Mouse (Mus musculus) kidney, postnatal 0 days (tissue): Measurements from ENCODE around the gene Ccdc33. TPM values are rescaled to one million over a fixed set of nuclear protein-coding genes. Genes with fewer than 3 reads are reported as not detected.

Experiments used
- ATAC-seq: fragments of 200-750 bp; cut with Nextera tagmentation; replicated peaks from 2 replicates; pipeline ENCODE4 v1.8.0; 2017; ENCODE audit warnings: low read depth, moderate number of reproducible peaks, moderate TSS enrichment, moderate library complexity; ENCODE audit not compliant: low FRiP score
- DNase-seq: peaks from one replicate; pipeline ENCODE4 v3.0.0-alpha.2; 2016; ENCODE audit warnings: low spot score
- H3K27ac ChIP-seq: fragments of 300-500 bp; sonication (generic); 2 replicates; pipeline ENCODE4 v1.5.1; 2014; ENCODE audit warnings: mild to moderate bottlenecking
- H3K27me3 ChIP-seq: fragments of 300-500 bp; sonication (generic); 2 replicates; pipeline ENCODE4 v1.6.1; 2014; ENCODE audit warnings: low read length, mixed read lengths; ENCODE audit not compliant: insufficient read depth
- H3K36me3 ChIP-seq: fragments of 300-500 bp; sonication (generic); 2 replicates; pipeline ENCODE4 v1.6.1; 2014; ENCODE audit warnings: low read length, mixed read lengths; ENCODE audit not compliant: insufficient read depth
- H3K4me1 ChIP-seq: fragments of 300-500 bp; sonication (generic); replicated peaks from 2 replicates; pipeline ENCODE4 v1.6.1; 2014; ENCODE audit warnings: antibody characterized with exemption, low read length, mixed read lengths; ENCODE audit not compliant: insufficient read depth
- H3K4me2 ChIP-seq: fragments of 300-500 bp; sonication (generic); 2 replicates; pipeline ENCODE4 v1.6.1; 2014; ENCODE audit warnings: mild to moderate bottlenecking, low read length, moderate library complexity, mixed read lengths
- H3K4me3 ChIP-seq: fragments of 300-500 bp; sonication (generic); replicated peaks from 2 replicates; pipeline ENCODE4 v1.5.1; 2014; ENCODE audit warnings: low read depth, low read length
- H3K9ac ChIP-seq: fragments of 300-500 bp; sonication (generic); 2 replicates; pipeline ENCODE4 v1.6.1; 2014; ENCODE audit warnings: low read depth, low read length
- H3K9me3 ChIP-seq: fragments of 300-500 bp; sonication (generic); replicated peaks from 2 replicates; pipeline ENCODE4 v1.6.1; 2016; ENCODE audit warnings: low read length, inconsistent platforms, mixed read lengths
- CTCF ChIP-seq: IDR thresholded peaks from 2 replicates; pipeline ENCODE4 v1.5.1; 2016; ENCODE audit warnings: antibody characterized with exemption, low read depth, mild to moderate bottlenecking, moderate library complexity
- WGBS: fragments of 180-500 bp; shearing (Covaris S2); extraction: QIAGEN DNeasy Blood & Tissue Kit; methylation state at CpG from one replicate; pipeline ENCODE4 v1.1.7; 2014; 5-methylcytosine and 5-hydroxymethylcytosine counted together
- polyA plus RNA-seq: library from polyadenylated mRNA; unstranded; fragments of >200 nt; fragmentation: Nextera tagmentation; extraction: Ambion mirVana; gene quantifications from 2 replicates; pipeline ENCODE4 v1.2.1, GENCODE M21; 2015

Ccdc33 gene
- polyA plus RNA-seq, 1 experiment from 2014 or later = 0.09 TPM

DNA sequence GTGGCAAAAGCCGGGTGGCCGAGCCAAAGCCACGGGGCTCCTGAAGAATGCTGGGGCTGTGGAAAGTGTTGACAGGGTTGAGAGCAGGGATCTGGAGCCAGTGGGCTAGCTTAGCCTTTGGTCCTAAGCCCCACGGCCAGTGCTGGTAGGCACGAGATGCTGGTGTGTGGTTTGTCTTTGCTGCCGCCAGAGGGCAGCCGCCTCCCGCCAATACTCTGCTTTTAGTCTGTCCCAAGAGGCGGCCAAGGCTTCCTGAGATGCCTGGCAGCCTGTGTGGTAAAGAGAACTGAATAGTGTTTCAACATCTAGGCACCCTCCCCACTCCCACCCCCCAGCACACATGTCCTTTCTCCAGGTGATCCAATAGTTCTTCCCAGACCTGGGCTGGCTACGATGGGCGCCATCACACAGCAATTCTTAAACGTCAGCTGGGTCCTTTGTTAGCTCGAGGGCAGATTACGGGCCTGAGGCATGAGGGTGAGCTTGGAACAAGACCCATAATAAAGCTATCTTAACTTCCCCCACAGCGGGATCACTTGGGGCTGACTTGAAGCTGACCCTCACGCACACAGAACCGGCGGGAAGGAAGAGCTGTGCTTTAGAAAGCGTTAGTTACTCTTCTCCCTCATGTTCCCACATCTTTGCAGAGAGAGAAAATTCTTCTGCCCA is 80.0 kb downstream of the Ccdc33 start:
- no peaks in the 10 kb centered on the region for H3K9me3 ChIP-seq
- no peak overlapping the region for H3K27ac ChIP-seq
- WGBS = 26% methylated on average over 19 of the region's 19 CpGs

DNA sequence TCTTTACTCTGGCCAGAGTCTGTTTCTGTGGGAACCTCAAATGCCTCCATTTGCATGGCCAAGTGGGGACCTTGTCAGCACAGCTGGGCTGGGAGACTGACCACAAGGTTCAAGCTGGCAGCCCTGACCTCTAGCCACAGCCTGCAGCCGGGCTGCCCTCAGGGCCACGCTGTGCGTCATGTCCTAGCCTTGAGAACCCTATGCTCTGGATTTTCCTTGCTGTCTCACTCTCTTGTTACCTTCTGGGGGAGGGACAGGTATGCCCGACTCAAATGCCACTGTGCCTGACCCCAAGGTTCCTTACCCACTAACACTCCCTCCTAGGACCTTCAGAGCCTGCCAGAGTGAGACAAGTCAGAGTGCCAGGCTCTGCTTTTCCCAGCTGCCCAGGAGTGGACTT is 81.7 kb downstream of the Ccdc33 start:
- DNase-seq (no peak), ATAC-seq (no peak)
- H3K9ac ChIP-seq = no peak overlapping the region
- no peaks in the 10 kb centered on the region for H3K4me1 ChIP-seq
- WGBS = 78% methylated on average over 4 of the region's 4 CpGs
- H3K27ac ChIP-seq = no peak overlapping the region
- no peaks in the 10 kb centered on the region for H3K36me3 ChIP-seq
- no peak overlapping the region for H3K4me2 ChIP-seq
- H3K4me3 ChIP-seq = no peak overlapping the region
- no peaks in the 10 kb centered on the region for H3K9me3 ChIP-seq
- no peak for TF ChIP-seq CTCF
- H3K27me3 ChIP-seq = no peaks in the 10 kb centered on the region

More for the DNA sequence above, 80.0 kb downstream of the Ccdc33 start:
- no peak overlapping the region for H3K4me2 ChIP-seq
- TF ChIP-seq CTCF = peak; percentile 93
- H3K36me3 ChIP-seq = no peaks in the 10 kb centered on the region
- peak; percentile 65 for ATAC-seq
- H3K4me3 ChIP-seq = no peak overlapping the region
- no peak overlapping the region for H3K9ac ChIP-seq
- H3K27me3 ChIP-seq = no peaks in the 10 kb centered on the region
- peak; percentile 92 for DNase-seq
- 0 out of 2 replicates have a peak, but pooled peaks cover 2% of the 10 kb centered on the region for H3K4me1 ChIP-seq

GRCm38 (mm10) chr9:58035951-58036698 is 82.5 kb downstream of the Ccdc33 start:
- Histone ChIP-seq H3K4me3 (no peak overlapping the region), H3K4me2 (no peak overlapping the region), H3K9ac (no peak overlapping the region), H3K27me3 (no peaks in the 10 kb centered on the region), H3K9me3 (no peaks in the 10 kb centered on the region), H3K27ac (no peak overlapping the region), H3K36me3 (no peaks in the 10 kb centered on the region), H3K4me1 (no peaks in the 10 kb centered on the region)
- DNase-seq = no peak
- no peak for ATAC-seq
- WGBS = 64% methylated on average over 7 of the region's 7 CpGs
- no peak for TF ChIP-seq CTCF

GRCm38 (mm10) chr9:58035519-58035918 is 83.1 kb downstream of the Ccdc33 start:
- no peak overlapping the region for H3K4me2 ChIP-seq
- no peaks in the 10 kb centered on the region for H3K27me3 ChIP-seq
- no peaks in the 10 kb centered on the region for H3K4me1 ChIP-seq
- no peak overlapping the region for H3K27ac ChIP-seq
- no peak for TF ChIP-seq CTCF
- 90% methylated on average over 2 of the region's 2 CpGs for WGBS
- no peak overlapping the region for H3K4me3 ChIP-seq
- no peaks in the 10 kb centered on the region for H3K9me3 ChIP-seq
- ATAC-seq = no peak
- H3K9ac ChIP-seq = no peak overlapping the region
- no peaks in the 10 kb centered on the region for H3K36me3 ChIP-seq
- no peak for DNase-seq

GRCm38 (mm10) chr9:58031895-58032294 is 86.7 kb downstream of the Ccdc33 start:
- no peak overlapping the region for H3K4me3 ChIP-seq
- no peaks in the 10 kb centered on the region for H3K9me3 ChIP-seq
- H3K4me1 ChIP-seq = no peaks in the 10 kb centered on the region
- H3K27ac ChIP-seq = no peak overlapping the region
- 73% methylated on average over 5 of the region's 5 CpGs for WGBS
- no peak overlapping the region for H3K4me2 ChIP-seq
- no peaks in the 10 kb centered on the region for H3K27me3 ChIP-seq
- H3K9ac ChIP-seq = no peak overlapping the region
- H3K36me3 ChIP-seq = no peaks in the 10 kb centered on the region
- no peak for ATAC-seq
- no peak for TF ChIP-seq CTCF
- no peak for DNase-seq

DNA sequence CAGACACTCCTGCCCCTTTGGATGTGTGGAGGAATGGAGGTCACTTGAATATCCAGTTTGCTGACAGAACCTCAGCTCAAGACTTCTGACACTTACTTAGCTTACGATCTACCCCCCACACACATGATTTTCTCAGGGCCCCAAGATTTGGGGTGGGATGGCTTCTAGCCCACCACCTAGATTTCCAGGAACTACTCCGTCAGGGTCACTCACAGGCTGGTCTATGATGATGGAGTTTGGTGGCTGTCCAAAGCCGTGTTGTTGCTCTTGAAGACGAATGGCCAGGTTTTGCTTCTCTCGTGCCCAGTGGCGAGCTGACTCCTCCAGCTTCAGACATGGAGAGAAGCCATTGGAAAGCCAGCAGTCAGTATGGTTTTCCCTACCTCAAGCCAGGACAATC is 89.0 kb downstream of the Ccdc33 start:
- Histone ChIP-seq H3K4me2 (no peak overlapping the region), H3K27me3 (no peaks in the 10 kb centered on the region), H3K9me3 (no peaks in the 10 kb centered on the region), H3K4me1 (no peaks in the 10 kb centered on the region), H3K9ac (no peak overlapping the region), H3K27ac (no peak overlapping the region), H3K4me3 (no peak overlapping the region), H3K36me3 (no peaks in the 10 kb centered on the region)
- no peak for TF ChIP-seq CTCF
- no peak for ATAC-seq
- 80% methylated on average over 6 of the region's 6 CpGs for whole genome bisulfite sequencing
- no peak for DNase-seq
